Mouse (Mus musculus) thymus, adult 2 months (tissue): Measurements from ENCODE around the gene Pym1.

ENCODE experiments used
- CTCF ChIP-seq: fragments of 200-500 bp; IDR thresholded peaks from 2 replicates; pipeline ENCODE4 v1.5.1; 2012; ENCODE audit warnings: mild to moderate bottlenecking, control low read depth, low read length, moderate library complexity, borderline replicate concordance; ENCODE audit not compliant: control insufficient read depth, poor library complexity, insufficient read depth; ENCODE audit errors: extremely low read depth
- POLR2A ChIP-seq: fragments of 200-500 bp; IDR thresholded peaks from 2 replicates; pipeline ENCODE4 v1.6.1; 2012; ENCODE audit warnings: mild to moderate bottlenecking, low read length, control low read depth, moderate library complexity; ENCODE audit not compliant: control insufficient read depth, poor library complexity, insufficient read depth; ENCODE audit errors: extremely low read depth

GRCm38 (mm10) chr10:128802956-128803355, 55.3 kb downstream of the Pym1 start:
- TF ChIP-seq CTCF (no peak), POLR2A (no peak)
